Mouse (Mus musculus) lung, postnatal 36 days (tissue): ENCODE data around the gene Syn3.

Source experiments
- DNase-seq: peaks from one replicate; pipeline ENCODE4 v3.0.0; 2022; ENCODE audit warnings: mixed read lengths

Gene Syn3

DNA sequence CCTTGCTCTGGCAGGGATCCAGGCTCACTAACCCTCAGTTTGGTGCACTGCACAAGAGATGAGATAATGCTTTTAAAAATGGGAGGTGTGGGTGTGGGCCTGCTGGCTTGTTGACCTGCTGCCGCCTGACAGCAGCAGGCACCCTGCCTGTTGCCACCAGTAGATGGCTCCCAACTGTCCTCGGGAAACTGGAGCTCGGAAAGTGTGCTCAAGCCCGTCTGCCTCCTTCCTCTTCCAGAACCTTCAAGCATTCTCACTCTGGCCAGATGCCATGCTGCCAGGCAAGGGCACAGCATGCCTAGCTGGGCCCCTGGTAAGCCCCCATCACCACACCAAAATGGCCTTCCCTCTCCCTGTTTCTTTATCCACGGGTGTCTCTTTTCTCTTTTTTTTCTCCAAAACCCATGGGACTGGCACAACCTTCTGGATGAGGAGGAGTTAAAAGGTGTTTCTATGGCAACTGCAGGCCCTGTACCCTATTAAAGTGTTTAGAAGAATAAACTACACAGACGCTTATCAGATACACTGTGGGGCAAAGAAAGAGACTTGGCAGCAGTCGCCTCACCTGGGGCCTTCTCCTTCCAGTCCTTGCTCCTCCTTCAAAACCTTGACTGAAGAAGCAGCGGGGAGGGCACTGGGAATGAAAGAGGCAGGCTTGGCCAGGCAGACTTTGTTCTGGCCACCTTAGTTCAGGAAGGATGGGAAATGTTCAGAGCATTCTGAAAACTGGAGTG lies 195.8 kb downstream of the Syn3 start:
- DNase-seq, result peak; percentile 92

DNA sequence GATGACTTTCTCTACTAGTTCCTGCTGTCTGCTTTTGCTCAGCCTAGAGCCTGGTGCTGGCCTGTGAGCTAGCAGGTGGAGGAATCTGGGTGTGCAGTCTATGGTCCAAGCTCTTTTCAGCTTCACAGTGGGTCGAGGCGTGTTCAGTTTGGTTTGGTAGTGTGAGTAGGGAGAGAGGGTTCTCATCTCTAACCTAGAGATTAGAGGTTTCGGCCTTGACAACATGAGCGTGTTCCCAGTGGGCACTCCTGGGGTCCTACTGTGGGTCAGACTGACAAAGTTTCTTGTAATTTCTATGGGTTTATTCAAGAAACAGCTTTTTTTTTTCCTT lies 196.4 kb downstream of the Syn3 start:
- DNase-seq, result peak; percentile 27

DNA sequence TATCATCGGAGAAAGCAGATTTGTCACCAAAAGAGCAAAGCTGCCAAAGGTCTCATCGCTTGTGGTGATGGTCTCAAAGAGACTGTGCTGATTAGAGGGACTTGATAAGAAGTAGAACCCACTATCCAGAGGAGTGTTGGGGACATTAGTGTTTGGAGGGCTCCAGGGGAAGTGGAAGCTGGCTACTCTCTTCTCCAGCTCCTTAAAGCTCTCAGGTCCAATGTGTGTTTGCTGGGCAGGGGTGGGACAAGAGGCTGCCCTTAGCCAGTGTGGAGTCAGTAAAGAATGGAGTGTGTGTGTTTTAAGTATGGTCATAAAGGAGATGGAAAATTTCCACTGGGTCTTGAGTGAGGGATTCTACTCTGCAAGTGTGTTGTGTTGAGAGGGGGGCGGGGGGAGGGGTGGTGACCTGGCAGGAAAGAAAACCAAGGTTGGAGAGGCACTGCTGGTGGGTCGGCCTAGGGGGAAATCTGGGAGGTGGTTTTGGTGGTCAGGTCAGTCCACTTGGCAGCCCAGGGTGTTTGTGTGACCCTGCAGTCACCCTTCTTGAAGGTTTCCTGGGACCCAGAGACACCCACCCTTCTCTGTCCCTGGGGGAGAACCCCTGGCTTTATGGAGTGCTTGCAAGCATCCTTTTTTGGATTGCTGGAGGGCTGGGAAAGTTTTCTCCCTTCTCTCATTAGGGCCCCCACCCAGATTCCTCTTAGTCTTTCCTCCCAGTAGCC lies 196.9 kb downstream of the Syn3 start:
- DNase-seq, result peak; percentile 40

DNA sequence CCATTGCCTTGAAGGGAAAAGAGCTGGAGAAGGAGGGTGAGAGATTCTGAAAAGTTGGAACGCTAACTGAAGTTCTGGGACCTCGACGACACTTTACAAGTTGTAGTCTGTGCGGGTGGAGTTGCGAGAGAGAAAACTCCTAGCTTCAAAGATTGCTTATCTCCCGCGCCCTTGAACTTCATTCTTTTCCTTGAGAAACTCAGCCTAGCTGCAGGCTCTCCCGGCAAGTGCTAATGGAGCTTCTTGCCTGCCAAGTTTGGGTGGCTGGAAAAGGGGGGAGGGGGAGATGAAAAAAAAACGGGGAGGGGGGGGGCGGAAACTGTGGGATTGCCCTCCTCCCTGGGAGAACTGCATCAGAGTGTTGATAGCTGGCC lies 197.6 kb downstream of the Syn3 start:
- DNase-seq, result no peak

DNA sequence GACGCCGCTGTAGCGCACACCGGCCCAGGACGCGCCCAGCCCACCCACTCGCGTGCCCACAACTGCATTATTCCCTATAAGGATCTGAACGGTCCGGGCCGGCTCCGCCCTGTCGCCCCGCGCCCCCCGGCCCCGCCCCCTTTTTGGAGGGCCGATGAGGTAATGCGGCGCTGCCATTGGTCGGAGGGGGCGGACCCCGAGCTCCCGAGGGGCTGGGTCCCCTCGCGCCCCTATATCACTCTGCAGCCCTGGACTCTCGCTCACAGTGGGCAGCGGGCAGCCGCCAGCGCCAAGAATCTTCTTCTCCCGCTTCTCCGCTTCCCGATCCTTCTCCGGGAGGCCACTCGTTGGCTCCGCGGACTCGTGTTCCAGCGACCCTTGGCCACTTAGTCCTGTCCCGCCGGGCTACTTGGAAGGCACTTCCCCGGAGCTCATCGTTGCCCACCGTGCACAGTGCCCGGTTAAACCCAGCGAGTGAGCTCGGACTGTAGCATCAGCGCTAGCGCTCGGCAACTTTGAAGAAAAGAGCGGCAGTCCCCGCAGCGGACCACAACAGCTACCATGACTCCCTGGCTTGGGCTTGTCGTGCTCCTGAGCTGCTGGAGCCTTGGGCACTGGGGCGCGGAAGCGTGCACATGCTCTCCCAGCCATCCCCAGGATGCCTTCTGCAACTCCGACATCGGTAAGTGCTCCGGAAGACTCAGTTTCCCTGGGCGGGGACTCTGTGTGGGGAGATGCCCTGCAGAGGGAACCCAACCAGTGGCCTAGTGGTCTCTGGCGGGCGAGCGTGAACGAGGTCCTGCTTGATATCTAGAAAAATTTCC lies 198.2 kb downstream of the Syn3 start, which contains the start of gene Timp3:
Timp3 (plus strand) TSS at position 80 of the 824 bp plus-strand sequence.
- peak; percentile 88 for DNase-seq

DNA sequence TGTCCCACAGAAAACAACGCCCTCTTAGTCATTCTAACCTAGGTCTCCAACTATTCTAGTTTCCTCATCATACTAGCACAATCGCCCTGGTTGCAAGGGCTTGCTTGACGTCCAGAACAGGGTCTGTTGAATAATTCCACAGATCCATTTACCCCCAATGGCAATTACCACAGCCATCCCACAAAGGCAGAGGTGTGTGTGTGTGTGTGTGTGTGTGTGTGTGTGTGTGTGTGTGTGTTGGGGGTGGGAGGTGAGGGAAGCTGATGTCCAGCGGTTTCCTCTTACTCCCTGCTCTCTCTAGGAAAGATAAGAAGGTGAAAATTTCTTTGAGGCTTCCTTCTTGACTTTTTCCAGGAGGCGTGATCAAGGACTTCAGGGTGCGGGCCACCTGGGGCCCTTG lies 198.9 kb downstream of the Syn3 start:
- no peak for DNase-seq

DNA sequence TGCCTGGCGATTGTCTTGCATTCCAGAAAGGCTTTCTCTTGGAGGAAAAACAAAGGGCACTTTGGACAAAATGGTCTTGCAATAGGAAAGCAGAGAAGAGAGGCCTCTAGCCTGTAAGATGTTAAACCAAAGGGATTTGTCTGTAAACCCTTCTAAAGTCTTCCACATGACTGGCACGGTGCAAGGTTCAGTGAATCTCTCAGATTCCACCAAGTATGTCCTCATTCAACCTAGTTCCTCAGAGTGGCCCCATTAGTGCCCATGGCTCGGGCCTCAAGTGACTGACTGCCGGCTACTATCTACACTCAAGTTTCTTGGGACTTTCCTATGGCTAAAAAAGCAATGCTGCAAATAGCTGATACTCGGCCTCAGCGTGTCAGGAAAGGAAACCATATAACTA lies 200.4 kb downstream of the Syn3 start:
- no peak for DNase-seq

DNA sequence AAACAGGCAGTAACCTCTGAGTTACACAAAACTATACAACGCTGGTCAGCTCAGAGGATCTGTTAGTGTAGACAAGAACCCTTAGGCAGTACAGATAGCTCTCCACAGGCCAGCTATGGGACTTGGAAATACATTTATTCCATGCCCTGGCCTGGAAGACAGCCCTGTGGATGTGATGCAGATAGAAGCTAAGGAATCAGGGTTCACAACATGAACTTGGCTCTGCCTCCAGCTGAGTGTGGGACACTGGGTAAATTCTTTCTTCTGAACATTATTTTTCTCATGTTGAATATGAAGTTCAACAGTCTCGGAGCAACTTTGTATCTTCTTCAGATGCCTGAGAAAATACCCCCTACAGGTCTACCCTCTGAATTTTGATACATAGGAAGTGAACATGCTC lies 201.4 kb downstream of the Syn3 start:
- no peak for DNase-seq

DNA sequence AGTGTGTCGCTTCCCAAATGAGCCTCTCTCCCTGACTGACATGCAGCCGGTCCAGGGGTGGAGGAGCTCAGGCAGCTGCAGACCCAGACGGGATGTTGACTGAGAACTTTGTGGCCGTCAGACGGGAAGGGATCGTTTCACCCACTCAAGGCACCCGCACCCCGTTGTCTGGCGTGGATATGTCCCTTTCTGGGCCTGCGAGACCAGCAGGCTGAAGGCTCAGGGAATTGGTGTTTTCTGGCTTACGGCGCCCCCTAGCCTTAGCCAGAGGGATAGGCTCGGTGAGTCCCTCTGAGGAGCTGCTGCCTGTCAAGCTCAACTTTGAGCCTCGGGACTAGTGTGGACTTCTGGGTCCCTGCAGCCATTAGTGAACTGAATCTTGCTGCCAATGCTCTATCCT lies 202.6 kb downstream of the Syn3 start:
- DNase-seq, result peak; percentile 86

DNA sequence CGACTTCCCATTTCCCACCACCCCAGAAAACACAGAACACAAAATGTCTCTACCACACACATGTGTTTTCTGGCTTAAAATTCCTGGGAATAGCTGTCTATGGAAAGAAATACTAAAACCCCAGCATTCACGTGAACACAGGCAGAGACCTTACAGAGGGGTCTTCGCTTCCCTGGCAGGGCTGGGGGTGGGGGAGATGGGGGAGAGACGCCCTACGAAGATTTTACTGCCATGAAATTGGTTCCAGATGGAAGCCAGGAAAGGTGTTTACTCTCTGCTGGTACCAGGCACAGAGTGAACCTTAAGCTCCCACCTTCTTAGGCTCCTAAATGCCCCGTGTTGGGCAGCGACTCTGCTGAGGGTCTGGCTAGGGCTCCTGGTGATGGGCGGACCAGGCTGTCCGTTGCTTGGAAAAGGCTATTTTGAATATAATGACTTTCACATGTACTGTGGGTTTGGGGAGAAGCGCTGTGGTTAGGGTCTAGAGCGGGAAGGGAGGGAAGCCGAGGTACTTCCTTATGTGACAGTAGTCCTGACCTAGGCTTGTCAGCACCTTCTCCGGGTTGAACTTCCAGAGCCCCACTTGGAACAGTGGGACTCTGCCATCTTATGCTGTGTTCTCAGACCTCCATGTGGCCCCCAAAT lies 203.1 kb downstream of the Syn3 start:
- no peak for DNase-seq

DNA sequence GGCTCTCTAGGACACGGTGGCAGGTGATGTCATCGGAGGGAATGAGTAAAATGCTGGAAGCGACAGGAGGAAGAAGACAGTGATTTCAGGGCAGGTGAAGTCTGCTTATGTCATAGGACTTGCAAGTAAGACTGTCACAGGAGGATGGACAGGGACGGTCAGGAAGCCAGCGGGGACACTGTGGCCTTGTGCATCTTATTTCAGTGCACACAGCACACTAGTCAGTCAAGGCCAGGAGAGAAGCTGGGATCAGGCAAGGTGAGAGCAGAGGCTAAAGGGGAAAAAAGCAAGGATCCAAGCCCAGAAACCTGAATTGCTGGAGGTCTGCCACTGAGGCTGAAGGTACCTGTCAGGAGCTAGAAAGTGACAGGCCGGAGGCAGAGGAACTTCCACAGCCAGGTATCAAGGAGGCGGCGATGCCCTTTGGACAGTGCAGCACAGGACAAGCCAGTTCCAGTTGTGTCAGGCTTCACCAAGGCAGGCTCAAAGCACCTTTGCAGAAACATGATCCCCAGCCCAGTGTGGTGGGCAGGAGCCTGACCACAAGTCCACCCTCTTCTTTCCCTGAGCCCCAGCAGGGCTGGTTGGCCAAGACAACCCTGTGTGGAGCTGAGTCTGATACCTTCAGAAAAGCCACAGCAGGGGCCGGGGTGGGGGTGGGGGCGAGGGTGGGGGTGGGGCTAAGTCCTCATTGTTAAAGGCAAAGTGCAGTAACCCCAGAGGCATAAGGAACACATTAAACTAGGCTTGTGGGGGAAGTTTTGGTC lies 203.9 kb downstream of the Syn3 start:
- no peak for DNase-seq

DNA sequence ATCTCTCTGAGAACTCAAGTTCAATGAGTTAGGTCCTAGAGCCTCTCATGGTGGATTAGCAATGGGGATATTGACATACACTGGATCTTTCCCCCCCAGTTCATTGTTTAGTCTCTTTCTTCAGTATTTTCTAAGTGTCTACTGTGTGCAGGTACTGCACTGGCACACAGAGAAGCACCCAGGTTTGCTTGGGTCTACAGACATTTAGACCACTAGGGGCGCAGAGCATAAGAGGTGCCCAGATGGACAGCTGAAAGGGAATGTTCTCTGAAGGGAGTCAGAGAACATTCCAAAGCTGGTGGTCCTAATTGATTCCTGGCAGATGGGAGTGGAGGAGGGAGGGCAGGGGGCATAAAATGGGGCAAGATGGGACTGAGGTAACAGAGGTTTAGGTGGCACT lies 204.8 kb downstream of the Syn3 start:
- no peak for DNase-seq

DNA sequence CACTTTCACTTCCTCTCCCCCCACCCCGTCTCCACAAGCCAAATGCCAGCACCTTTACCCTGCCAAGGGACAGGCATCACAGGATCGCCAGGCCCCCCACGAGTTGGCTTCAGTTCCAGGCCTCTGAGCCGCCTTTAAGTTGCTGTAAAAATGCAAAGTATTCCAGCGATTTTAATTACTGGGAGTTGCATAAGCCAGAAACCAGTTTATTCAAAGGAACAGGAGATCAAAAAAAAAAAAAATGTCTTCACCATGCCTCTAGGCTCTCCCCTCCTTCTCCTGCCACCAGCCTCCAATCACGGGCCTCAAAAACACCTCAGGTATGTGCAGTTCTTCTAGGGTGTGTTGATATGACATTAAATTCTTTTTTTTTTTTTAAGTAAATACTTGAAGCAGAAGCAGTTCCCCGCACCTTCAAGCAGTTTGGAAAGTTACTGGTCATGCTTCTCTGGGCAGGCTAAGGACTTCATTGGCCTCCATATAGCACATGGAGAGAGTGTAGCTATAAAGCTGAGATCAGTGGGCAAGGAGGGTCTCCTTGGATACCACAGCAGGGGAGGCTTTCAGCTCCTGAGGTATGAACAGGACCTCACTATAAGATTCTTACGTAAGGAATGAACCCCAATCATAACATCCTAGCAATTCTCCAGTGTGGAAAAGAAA lies 208.5 kb downstream of the Syn3 start:
- DNase-seq, result peak; percentile 89

DNA sequence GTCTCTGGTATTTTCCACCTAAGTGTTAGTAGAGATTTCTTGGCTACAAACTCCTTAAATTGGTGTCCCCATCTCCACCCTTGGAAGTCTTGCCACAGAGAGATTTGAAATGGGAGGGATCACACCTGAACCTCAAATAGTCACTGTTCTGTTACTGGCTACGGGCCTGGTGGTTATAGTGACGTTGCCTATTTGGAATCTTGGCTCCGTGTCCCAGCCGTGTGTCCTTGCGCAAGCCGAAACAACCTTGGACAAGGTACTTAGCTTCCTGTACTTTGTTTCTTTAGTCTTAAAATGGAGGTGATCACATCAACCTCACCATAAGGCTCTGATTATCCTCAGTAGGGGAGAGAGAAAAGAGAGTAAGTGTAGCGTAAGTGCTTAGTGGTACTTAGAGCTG lies 212.2 kb downstream of the Syn3 start:
- DNase-seq, result peak; percentile 87

DNA sequence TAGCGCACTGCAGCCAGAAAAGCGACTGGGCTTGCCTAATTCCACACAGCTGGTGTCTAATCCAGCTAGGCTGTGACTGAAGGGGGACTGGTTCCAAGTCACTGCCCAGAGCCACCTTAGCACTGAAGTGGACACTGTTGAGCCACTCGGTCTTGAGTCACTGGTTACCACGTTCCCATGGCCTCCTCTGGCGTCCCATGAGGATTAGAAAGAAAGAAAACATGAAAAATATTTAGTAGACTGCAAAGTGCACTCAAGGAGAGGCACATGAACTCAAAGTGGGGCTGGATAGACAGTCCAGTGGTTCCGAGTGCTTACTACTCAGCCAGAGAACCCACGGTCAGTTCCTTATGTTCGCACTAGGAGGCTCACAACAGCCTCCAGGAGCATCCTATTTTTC lies 217.5 kb downstream of the Syn3 start:
- DNase-seq, result peak; percentile 70

DNA sequence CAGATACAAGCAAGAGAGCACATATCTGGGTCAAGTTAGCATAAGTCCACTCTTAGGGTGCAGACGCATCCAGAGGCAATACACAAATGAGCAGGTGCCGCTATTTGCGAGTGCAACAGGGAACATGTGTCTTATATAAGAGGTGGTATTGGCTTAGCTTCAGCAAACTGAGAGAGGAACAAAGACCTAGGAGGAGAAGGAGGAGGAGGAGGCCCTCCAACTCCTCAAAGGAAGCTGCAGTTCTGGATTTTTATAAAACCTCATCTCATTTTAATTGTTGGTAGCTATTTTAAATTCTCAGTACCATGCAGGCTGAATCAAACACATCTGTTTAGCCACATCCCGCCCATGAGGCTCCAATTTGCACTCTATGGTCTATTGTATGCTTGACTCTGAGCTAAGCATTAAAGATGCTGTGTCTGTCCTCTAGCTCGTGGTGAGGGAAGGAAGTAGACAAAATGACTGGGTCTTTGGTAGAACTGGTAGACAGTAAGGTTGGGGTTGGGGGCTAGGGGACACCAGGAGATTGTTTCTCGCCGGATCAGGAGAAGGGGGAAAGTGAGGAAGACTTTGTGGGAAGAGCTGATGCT lies 219.0 kb downstream of the Syn3 start:
- DNase-seq, result no peak

DNA sequence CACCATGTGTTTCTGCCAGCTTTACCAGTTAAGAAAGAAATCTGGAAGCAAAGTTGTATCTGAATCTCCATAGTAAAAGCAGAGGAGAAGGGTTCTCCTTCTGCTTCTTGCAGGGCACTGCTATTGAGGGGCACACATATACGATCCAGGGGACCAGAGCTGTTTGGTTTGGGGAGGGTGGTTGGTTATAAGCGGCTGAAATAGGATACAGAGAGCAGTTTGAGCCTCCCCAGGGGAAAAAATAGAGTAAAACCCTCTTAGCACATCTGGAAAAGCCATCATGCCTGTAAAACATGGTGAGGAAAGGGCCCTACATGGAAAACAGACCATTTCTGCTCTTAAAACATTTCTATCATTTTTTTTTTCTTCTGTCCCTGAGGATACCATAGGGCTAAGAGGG lies 220.2 kb downstream of the Syn3 start:
- DNase-seq, result no peak

DNA sequence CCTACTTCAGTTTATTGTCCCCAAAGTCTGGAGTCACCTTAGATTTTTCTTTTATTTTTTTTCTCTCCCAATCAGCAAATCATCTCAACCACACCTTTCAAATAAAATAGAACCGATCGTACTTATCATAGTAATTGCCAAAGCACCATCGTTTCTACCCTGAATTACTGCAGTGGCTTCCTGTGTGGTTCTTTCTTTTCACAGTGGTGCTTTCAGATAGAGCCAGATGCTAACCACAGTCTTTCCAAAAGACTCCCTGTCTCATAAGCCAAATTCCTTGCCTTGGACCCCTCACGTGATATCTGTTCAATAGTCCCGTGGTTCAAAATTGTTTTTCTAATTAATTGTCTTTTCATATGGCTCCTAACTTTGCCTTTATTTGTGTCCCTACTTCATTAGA lies 221.4 kb downstream of the Syn3 start:
- no peak for DNase-seq

DNA sequence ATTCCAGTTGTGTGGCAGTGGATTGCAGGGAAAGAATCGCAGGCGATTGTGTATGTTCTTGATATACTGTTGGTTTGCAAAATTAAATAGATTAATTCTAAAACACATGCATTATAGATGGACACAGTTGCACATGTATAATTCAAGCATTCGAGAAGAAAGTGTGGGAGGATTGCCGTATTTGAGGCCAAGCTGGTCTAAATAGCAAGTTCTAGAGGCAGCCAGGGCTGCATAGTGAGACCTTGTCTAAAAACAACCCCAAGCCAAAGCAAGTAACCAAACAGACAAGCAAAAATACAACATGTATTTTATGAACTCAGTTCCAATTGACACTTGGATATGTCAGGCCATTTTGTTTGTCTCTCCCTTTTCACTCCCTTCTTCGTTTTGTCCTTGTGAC lies 223.1 kb downstream of the Syn3 start:
- DNase-seq, result no peak

DNA sequence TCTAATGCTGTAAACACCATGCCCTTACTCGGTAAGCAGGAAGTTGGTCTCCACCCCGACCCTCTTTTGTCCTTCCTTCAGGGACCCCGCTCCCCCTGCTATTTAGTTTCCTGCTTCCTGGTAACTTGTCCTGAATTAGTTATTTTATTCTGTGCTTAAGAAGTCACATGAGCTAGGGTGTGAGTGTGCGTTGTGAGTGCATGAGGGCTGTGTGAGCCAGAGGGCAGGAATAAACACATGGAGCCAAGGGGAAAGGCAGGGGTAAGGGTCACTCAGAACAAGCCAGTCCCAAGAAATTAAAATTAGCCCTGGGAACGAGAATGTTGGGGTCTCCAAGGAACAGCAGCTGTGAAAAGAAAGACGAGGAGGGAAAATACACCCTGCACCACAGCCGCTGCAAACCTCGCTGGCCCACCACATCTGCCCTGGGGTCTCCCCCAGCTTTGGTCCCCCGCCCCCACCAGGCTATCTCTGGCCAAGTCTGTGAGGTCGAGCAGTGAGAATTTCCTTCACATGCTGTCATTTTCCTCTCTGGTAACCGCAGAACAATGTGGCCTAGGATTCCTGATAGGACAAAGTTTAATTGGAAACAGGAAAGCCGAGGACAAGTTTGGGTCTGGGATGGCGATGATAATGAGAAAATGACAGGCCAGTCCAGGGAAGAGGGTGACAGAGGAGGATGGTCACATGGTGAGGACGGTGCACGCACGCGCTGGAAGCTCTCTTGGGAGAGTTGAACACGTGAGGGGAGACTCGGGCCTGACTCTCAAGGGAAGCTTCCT lies 225.1 kb downstream of the Syn3 start:
- peak; percentile 78 for DNase-seq

DNA sequence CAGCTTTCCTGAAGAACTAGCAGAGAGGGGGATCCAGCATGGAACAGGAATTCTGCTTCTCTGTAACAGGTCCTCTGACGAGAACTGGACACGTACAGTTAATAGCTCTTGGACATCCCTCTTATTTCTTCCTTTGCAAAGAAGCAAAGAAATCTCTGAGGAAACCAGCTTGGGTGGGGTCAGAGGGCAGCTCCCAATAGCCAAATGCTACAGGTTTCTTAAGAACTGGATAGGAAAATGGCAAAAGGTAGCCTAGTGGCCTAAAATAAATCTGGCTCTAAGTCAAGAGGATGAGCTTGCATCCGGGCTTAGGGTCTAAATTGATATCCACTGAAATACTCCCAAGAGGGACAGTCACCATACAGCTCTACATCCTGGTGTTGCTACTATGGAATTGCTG lies 225.9 kb downstream of the Syn3 start:
- DNase-seq, result no peak
